Mouse (Mus musculus): ENCODE results near the gene Plod1. TPM values are rescaled to one million over a fixed set of nuclear protein-coding genes. Genes with fewer than 3 reads are reported as not detected.

Plod1 gene
- polyA plus RNA-seq, 1 experiment: 16.7 TPM

GRCm38 (mm10) chr4:147862051-147862450 lies 74.5 kb downstream of the Plod1 start:
- Histone ChIP-seq H3K27ac (ENCODE audit: insufficient read depth, low read length) (no peak overlapping the region), H3K36me3 (ENCODE audit: control insufficient read depth, insufficient read depth, low read length) (peaks cover 21% of the 10 kb centered on the region), H3K4me3 (ENCODE audit: extremely low read depth, insufficient read depth, insufficient read length) (no peak overlapping the region), H3K27me3 (ENCODE audit: control insufficient read depth, insufficient read depth, low read length) (no peaks in the 10 kb centered on the region), H3K4me1 (ENCODE audit: control insufficient read depth, insufficient read depth, insufficient read length) (no peaks in the 10 kb centered on the region)
- TF ChIP-seq CTCF (IDR thresholded peaks at IDR 0.05; ENCODE audit: extremely low read depth, insufficient read depth, insufficient read length, insufficient replicate concordance): no peak
- TF ChIP-seq POLR2A (IDR thresholded peaks at IDR 0.05; ENCODE audit: low read depth, low read length): no peak
- WGBS: 90% methylated on average over 3 of the region's 3 CpGs
- DNase-seq (ENCODE audit: low read depth in 1 of 2, low spot score in 2 of 2): no peak

Other genes with a start within 250 kb of the Plod1 start
- 0.02 TPM in 1 of 2 replicates, not detected in the other for gene Zfp534, start 234.2 kb downstream of the Plod1 start, polyA plus RNA-seq (2012; rRNA removed)
- gene Zfp984, start 127.0 kb downstream of the Plod1 start, polyA plus RNA-seq (2012; rRNA removed): 0.48 and 0.53 TPM in 2 replicates
- 0.35 and 0.37 TPM in 2 replicates for gene Zfp933, start 88.4 kb downstream of the Plod1 start, polyA plus RNA-seq (2012; rRNA removed)
- 72.2 and 146 TPM in 2 replicates for gene Miip, start 68.0 kb downstream of the Plod1 start, polyA plus RNA-seq (2012; rRNA removed)
- gene Fv1, start 67.8 kb downstream of the Plod1 start, polyA plus RNA-seq (2012; rRNA removed): 0.64 and 1.1 TPM in 2 replicates
- gene Mfn2, start 32.1 kb downstream of the Plod1 start, polyA plus RNA-seq (2012; rRNA removed): 18.4 and 18.8 TPM in 2 replicates
- gene 2510039O18Rik, start 4.1 kb upstream of the Plod1 start, polyA plus RNA-seq (2012; rRNA removed): 80.5 and 111 TPM in 2 replicates
- gene Nppb, start 49.0 kb upstream of the Plod1 start, polyA plus RNA-seq (2012; rRNA removed): not detected in 2 replicates
- gene Nppa, start 64.0 kb upstream of the Plod1 start, polyA plus RNA-seq (2012; rRNA removed): 0.32 TPM in 1 of 2 replicates, not detected in the other
- 9.8 and 12.1 TPM in 2 replicates for gene Clcn6, start 102.1 kb upstream of the Plod1 start, polyA plus RNA-seq (2012; rRNA removed)
- 19.7 and 22.3 TPM in 2 replicates for gene Mthfr, start 102.3 kb upstream of the Plod1 start, polyA plus RNA-seq (2012; rRNA removed)
- gene Agtrap, start 151.3 kb upstream of the Plod1 start, polyA plus RNA-seq (2012; rRNA removed): 23.7 and 24.2 TPM in 2 replicates
- gene Mad2l2, start 193.6 kb upstream of the Plod1 start, polyA plus RNA-seq (2012; rRNA removed): 21.0 and 24.7 TPM in 2 replicates
- 1.9 and 2.5 TPM in 2 replicates for gene Draxin, start 193.9 kb upstream of the Plod1 start, polyA plus RNA-seq (2012; rRNA removed)
- gene Fbxo6, start 215.4 kb upstream of the Plod1 start, polyA plus RNA-seq (2012; rRNA removed): 30.8 and 31.6 TPM in 2 replicates
- gene Fbxo44, start 223.7 kb upstream of the Plod1 start, polyA plus RNA-seq (2012; rRNA removed): 3.5 and 8.1 TPM in 2 replicates
- 0.14 and 0.28 TPM in 2 replicates for gene Fbxo2, start 223.9 kb upstream of the Plod1 start, polyA plus RNA-seq (2012; rRNA removed)

Measured in spleen, adult 2 months (tissue).